In genomic region chr4:86936217-86936616, GRCm38 (mm10) we compare ENCODE assay signal across 31 mouse cellular contexts.
"Had no signal": no experiment of that assay in that cellular context is flagged by ENCODE, and none has a peak within 500 bp of the region (broad histone marks: within the 10 kb centered on the region; RNA-seq: fewer than 3 reads in every experiment).

No protein-coding gene starts in this region.

- H3K4me2 ChIP-seq: limb, embryonic 12.5 days; limb, embryonic 13.5 days; limb, embryonic 15.5 days; liver, embryonic 11.5 days; liver, embryonic 12.5 days; liver, embryonic 13.5 days; liver, embryonic 15.5 days; lung, embryonic 14.5 days; lung, embryonic 15.5 days; midbrain, embryonic 12.5 days; midbrain, embryonic 13.5 days; midbrain, embryonic 15.5 days; neural tube, embryonic 12.5 days had no signal

- H3K9me3 ChIP-seq: limb, embryonic 10.5 days; limb, embryonic 12.5 days; limb, embryonic 13.5 days; limb, embryonic 15.5 days; liver, embryonic 12.5 days; liver, embryonic 13.5 days; liver, embryonic 15.5 days; lung, embryonic 15.5 days; megakaryocyte, embryonic 14.5 days; midbrain, embryonic 10.5 days; midbrain, embryonic 12.5 days; midbrain, embryonic 13.5 days; midbrain, embryonic 15.5 days; neural tube, embryonic 12.5 days had no signal

- ATAC-seq: liver, embryonic 12.5 days; liver, postnatal 0 days; lung, postnatal 0 days; midbrain, embryonic 13.5 days; midbrain, embryonic 15.5 days; midbrain, embryonic 16.5 days had no signal

- H3K9ac ChIP-seq: limb, embryonic 12.5 days; limb, embryonic 13.5 days; limb, embryonic 15.5 days; liver, embryonic 12.5 days; liver, embryonic 13.5 days; liver, embryonic 14.5 days; liver, embryonic 15.5 days; liver, postnatal 0 days; lung, embryonic 14.5 days; lung, embryonic 15.5 days; midbrain, embryonic 12.5 days; midbrain, embryonic 13.5 days; midbrain, embryonic 15.5 days; neural tube, embryonic 12.5 days had no signal

- H3K4me1 ChIP-seq: limb, embryonic 12.5 days; limb, embryonic 13.5 days; liver, embryonic 15.5 days; lung, embryonic 15.5 days; megakaryocyte, embryonic 14.5 days; midbrain, embryonic 12.5 days; midbrain, embryonic 15.5 days; neural tube, embryonic 12.5 days had no signal

- H3K36me3 ChIP-seq: liver, embryonic 12.5 days; liver, embryonic 13.5 days; liver, embryonic 15.5 days; lung, embryonic 15.5 days; midbrain, embryonic 10.5 days; midbrain, embryonic 12.5 days; midbrain, embryonic 15.5 days; neural tube, embryonic 12.5 days had no signal

- H3K27ac ChIP-seq: limb, embryonic 10.5 days; limb, embryonic 12.5 days; limb, embryonic 13.5 days; limb, embryonic 15.5 days; liver, embryonic 12.5 days; liver, embryonic 13.5 days; liver, embryonic 14.5 days; liver, embryonic 15.5 days; lung, embryonic 15.5 days; macrophage; midbrain, embryonic 10.5 days; midbrain, embryonic 12.5 days; midbrain, embryonic 13.5 days; midbrain, embryonic 15.5 days; neural tube, embryonic 12.5 days had no signal

- DNase-seq: left cerebral cortex, postnatal 4 days; liver; liver, embryonic 13.5 days; liver, postnatal 0 days; lung, adult 18-20 months; lung, adult 2 months; lung, embryonic 14.5 days; lung, postnatal 10 days; lung, postnatal 14 days; lung, postnatal 36 days; lung, postnatal 4 days; midbrain, embryonic 14.5 days had no signal

- H3K4me3 ChIP-seq: limb, embryonic 10.5 days; limb, embryonic 12.5 days; limb, embryonic 13.5 days; limb, embryonic 15.5 days; liver, embryonic 12.5 days; liver, embryonic 13.5 days; liver, embryonic 15.5 days; lung, embryonic 15.5 days; megakaryocyte, embryonic 14.5 days; midbrain, embryonic 10.5 days; midbrain, embryonic 12.5 days; midbrain, embryonic 13.5 days; midbrain, embryonic 15.5 days; myocyte; neural tube, embryonic 12.5 days had no signal

- H3K27me3 ChIP-seq: limb, embryonic 12.5 days; limb, embryonic 13.5 days; limb, embryonic 15.5 days; liver, embryonic 12.5 days; liver, embryonic 13.5 days; liver, embryonic 15.5 days; lung, embryonic 15.5 days; midbrain, embryonic 12.5 days; midbrain, embryonic 13.5 days; midbrain, embryonic 15.5 days; neural tube, embryonic 12.5 days had no signal
